Comparison of ENCODE assay signal across 8 mouse cellular contexts in genomic region chr8:85027516-85027855, GRCm38 (mm10). TPM values are rescaled to one million over a fixed set of nuclear protein-coding genes. Genes with fewer than 3 reads are reported as not detected.
DNase-seq lines count a peak whose midpoint lies in the region; ATAC-seq and TF ChIP-seq lines count a peak whose summit lies in the region.

No protein-coding gene starts in this region.

- no peaks in the 10 kb centered on the region for H3K27me3 ChIP-seq in cerebellum, adult 2 months (ENCODE audit: control insufficient read depth, insufficient read depth, low read length)
- H3K27me3 ChIP-seq in thymus, adult 2 months (ENCODE audit: control insufficient read depth, insufficient read depth, low read length), result no peaks in the 10 kb centered on the region
- H3K27me3 ChIP-seq in kidney, postnatal 0 days (ENCODE audit: insufficient read depth, low read length), result no peaks in the 10 kb centered on the region
- no peaks in the 10 kb centered on the region for H3K27me3 ChIP-seq in midbrain, postnatal 0 days (ENCODE audit: insufficient read depth, low read length)

- no peak for DNase-seq in cerebellum, adult 2 months
- no peak for DNase-seq in cerebellum, postnatal 36 days
- no peak for DNase-seq in thymus, adult 2 months
- no peak for DNase-seq in thymus, postnatal 25 days
- DNase-seq in kidney, postnatal 0 days (ENCODE audit: low spot score), result no peak
- no peak for DNase-seq in midbrain, postnatal 0 days (ENCODE audit: low spot score)
- DNase-seq in adrenal gland, adult (ENCODE audit: inconsistent age in 2 of 2, low spot score in 1 of 2), result no peak
- DNase-seq in gastrocnemius, adult 18-20 months (ENCODE audit: low spot score), result no peak

- peaks cover 29% of the 10 kb centered on the region for H3K36me3 ChIP-seq in thymus, adult 2 months (ENCODE audit: control insufficient read depth, insufficient read depth, low read length)
- peaks cover 29% of the 10 kb centered on the region for H3K36me3 ChIP-seq in kidney, postnatal 0 days (ENCODE audit: insufficient read depth, low read length)
- peaks cover 26% of the 10 kb centered on the region for H3K36me3 ChIP-seq in midbrain, postnatal 0 days (ENCODE audit: insufficient read depth, low read length)

- no peaks in the 10 kb centered on the region for H3K9me3 ChIP-seq in kidney, postnatal 0 days (replicated peaks; ENCODE audit: low read length)
- no peaks in the 10 kb centered on the region for H3K9me3 ChIP-seq in midbrain, postnatal 0 days (ENCODE audit: low read length)

- H3K4me2 ChIP-seq in kidney, postnatal 0 days (ENCODE audit: low read length), result peak overlapping the region; percentile 50
- H3K4me2 ChIP-seq in midbrain, postnatal 0 days (ENCODE audit: low read depth, low read length, poor library complexity, severe bottlenecking), result peak overlapping the region; percentile 92

- peak overlapping the region; percentile 99 for H3K9ac ChIP-seq in kidney, postnatal 0 days (ENCODE audit: low read depth, low read length)
- H3K9ac ChIP-seq in midbrain, postnatal 0 days (replicated peaks; ENCODE audit: low read length, poor library complexity, severe bottlenecking), result peak overlapping the region; percentile 99

- H3K4me3 ChIP-seq in cerebellum, adult 2 months (replicated peaks; ENCODE audit: insufficient read depth, low read depth, low read length), result peak overlapping the region; percentile 72
- peak overlapping the region; percentile 82 for H3K4me3 ChIP-seq in thymus, adult 2 months (ENCODE audit: control insufficient read depth, insufficient read depth, low read length)
- peak overlapping the region; percentile 98 for H3K4me3 ChIP-seq in kidney, postnatal 0 days (replicated peaks; ENCODE audit: low read depth, low read length)
- peak overlapping the region; percentile 98 for H3K4me3 ChIP-seq in midbrain, postnatal 0 days (ENCODE audit: low read depth, low read length)

- 0 out of 2 replicates have a peak overlapping the region, but pooled peaks have one; percentile 45 for H3K27ac ChIP-seq in cerebellum, adult 2 months (ENCODE audit: insufficient read depth, low read length)
- no peak overlapping the region for H3K27ac ChIP-seq in thymus, adult 2 months (ENCODE audit: control insufficient read depth, insufficient read depth, low read length)
- peak overlapping the region; percentile 91 for H3K27ac ChIP-seq in kidney, postnatal 0 days
- H3K27ac ChIP-seq in midbrain, postnatal 0 days (ENCODE audit: low read depth, low read length), result peak overlapping the region; percentile 94

- H3K4me1 ChIP-seq in cerebellum, adult 2 months (ENCODE audit: control insufficient read depth, insufficient read depth, low read length), result peaks cover 16% of the 10 kb centered on the region
- peaks cover 23% of the 10 kb centered on the region for H3K4me1 ChIP-seq in thymus, adult 2 months (replicated peaks; ENCODE audit: control insufficient read depth, insufficient read depth, low read length)
- peaks cover 14% of the 10 kb centered on the region for H3K4me1 ChIP-seq in kidney, postnatal 0 days (replicated peaks; ENCODE audit: insufficient read depth, low read length)
- H3K4me1 ChIP-seq in midbrain, postnatal 0 days (ENCODE audit: insufficient read depth, low read length), result peaks cover 11% of the 10 kb centered on the region

- no peak for TF ChIP-seq CTCF in cerebellum, adult 2 months (IDR thresholded peaks at IDR 0.05; ENCODE audit: borderline replicate concordance, insufficient read depth, low read depth, low read length)
- no peak for TF ChIP-seq CTCF in thymus, adult 2 months (IDR thresholded peaks at IDR 0.05; ENCODE audit: borderline replicate concordance, control insufficient read depth, extremely low read depth, insufficient read depth, low read length, poor library complexity)
- no peak for TF ChIP-seq CTCF in kidney, postnatal 0 days (IDR thresholded peaks at IDR 0.05; ENCODE audit: low read depth)
- TF ChIP-seq CTCF in midbrain, postnatal 0 days (IDR thresholded peaks at IDR 0.05), result no peak

- WGBS in cerebellum, adult 2 months, result 1% methylated on average over 13 of the region's 13 CpGs
- under 1% methylated on average over 13 of the region's 13 CpGs for WGBS in thymus, adult 2 months
- WGBS in kidney, postnatal 0 days, result 1% methylated on average over 13 of the region's 13 CpGs
- 1% methylated on average over 13 of the region's 13 CpGs for whole genome bisulfite sequencing in midbrain, postnatal 0 days

- ATAC-seq in kidney, postnatal 0 days (replicated peaks; ENCODE audit: low FRiP score, low read depth), result no peak
- no peak for ATAC-seq in midbrain, postnatal 0 days (ENCODE audit: low FRiP score)

- TF ChIP-seq POLR2A in cerebellum, adult 2 months (IDR thresholded peaks at IDR 0.05; ENCODE audit: borderline replicate concordance, insufficient read depth, low read length), result no peak
- no peak for TF ChIP-seq POLR2A in thymus, adult 2 months (IDR thresholded peaks at IDR 0.05; ENCODE audit: control insufficient read depth, extremely low read depth, insufficient read depth, low read length, poor library complexity)

RNA-seq across cellular contexts. Expression of gene Trir, which starts 0.9 kb away (rescaled TPM):
- polyA plus RNA-seq in cerebellum, adult 2 months (2012; rRNA removed), result 138 and 150 TPM in 2 replicates
- polyA plus RNA-seq in thymus, adult 2 months (2012; rRNA removed), result 172 and 173 TPM in 2 replicates
- 120 and 131 TPM in 2 replicates for polyA plus RNA-seq in kidney, postnatal 0 days (2015; fragmentation: Nextera tagmentation; extraction: Ambion mirVana)
- total RNA-seq in midbrain, postnatal 0 days (2014; rRNA removed), result 266 and 292 TPM in 2 replicates
- 144 and 145 TPM in 2 replicates for polyA plus RNA-seq in midbrain, postnatal 0 days (2015; fragmentation: Nextera tagmentation; extraction: Ambion mirVana)
- 10 to 100 TPM; 70.4 to 78.8 TPM for total RNA-seq in gastrocnemius, adult 18-20 months (2021)

RNA-seq across cellular contexts. Expression of gene Asna1, which starts 2.4 kb away (rescaled TPM):
- polyA plus RNA-seq in cerebellum, adult 2 months (2012; rRNA removed), result 291 and 296 TPM in 2 replicates
- 139 and 152 TPM in 2 replicates for polyA plus RNA-seq in thymus, adult 2 months (2012; rRNA removed)
- polyA plus RNA-seq in kidney, postnatal 0 days (2015; fragmentation: Nextera tagmentation; extraction: Ambion mirVana), result 116 and 125 TPM in 2 replicates
- total RNA-seq in midbrain, postnatal 0 days (2014; rRNA removed), result 123 and 172 TPM in 2 replicates
- 137 and 151 TPM in 2 replicates for polyA plus RNA-seq in midbrain, postnatal 0 days (2015; fragmentation: Nextera tagmentation; extraction: Ambion mirVana)
- 10 to 100 TPM; 53.6 to 58.0 TPM for total RNA-seq in gastrocnemius, adult 18-20 months (2021)

RNA-seq across cellular contexts. Expression of gene Tnpo2, which starts 9.2 kb away (rescaled TPM):
- 92.0 and 97.9 TPM in 2 replicates for polyA plus RNA-seq in cerebellum, adult 2 months (2012; rRNA removed)
- polyA plus RNA-seq in thymus, adult 2 months (2012; rRNA removed), result 138 and 144 TPM in 2 replicates
- polyA plus RNA-seq in kidney, postnatal 0 days (2015; fragmentation: Nextera tagmentation; extraction: Ambion mirVana), result 19.0 and 19.4 TPM in 2 replicates
- 173 and 174 TPM in 2 replicates for total RNA-seq in midbrain, postnatal 0 days (2014; rRNA removed)
- polyA plus RNA-seq in midbrain, postnatal 0 days (2015; fragmentation: Nextera tagmentation; extraction: Ambion mirVana), result 53.5 and 53.7 TPM in 2 replicates
- 10 to 100 TPM; 27.6 to 35.4 TPM for total RNA-seq in gastrocnemius, adult 18-20 months (2021)

RNA-seq across cellular contexts. Expression of gene Best2, which starts 13.2 kb away (rescaled TPM):
- polyA plus RNA-seq in cerebellum, adult 2 months (2012; rRNA removed), result 0.06 and 0.07 TPM in 2 replicates
- polyA plus RNA-seq in thymus, adult 2 months (2012; rRNA removed), result 0.66 and 0.67 TPM in 2 replicates
- not detected in 2 replicates for polyA plus RNA-seq in kidney, postnatal 0 days (2015; fragmentation: Nextera tagmentation; extraction: Ambion mirVana)
- 0.47 TPM in 1 of 2 replicates, not detected in the other for total RNA-seq in midbrain, postnatal 0 days (2014; rRNA removed)
- polyA plus RNA-seq in midbrain, postnatal 0 days (2015; fragmentation: Nextera tagmentation; extraction: Ambion mirVana), result 0.15 and 0.27 TPM in 2 replicates
- total RNA-seq in gastrocnemius, adult 18-20 months (2021), result not detected

RNA-seq across cellular contexts. Expression of gene Fbxw9, which starts 32.4 kb away (rescaled TPM):
- polyA plus RNA-seq in cerebellum, adult 2 months (2012; rRNA removed), result 27.7 and 29.3 TPM in 2 replicates
- polyA plus RNA-seq in thymus, adult 2 months (2012; rRNA removed), result 25.0 and 29.3 TPM in 2 replicates
- polyA plus RNA-seq in kidney, postnatal 0 days (2015; fragmentation: Nextera tagmentation; extraction: Ambion mirVana), result 35.2 and 38.5 TPM in 2 replicates
- 113 and 120 TPM in 2 replicates for total RNA-seq in midbrain, postnatal 0 days (2014; rRNA removed)
- 92.1 and 97.1 TPM in 2 replicates for polyA plus RNA-seq in midbrain, postnatal 0 days (2015; fragmentation: Nextera tagmentation; extraction: Ambion mirVana)
- total RNA-seq in gastrocnemius, adult 18-20 months (2021), result 1 to 10 TPM; 1.8 TPM
